Mouse (Mus musculus) MN1 (cell line): ENCODE data around the gene Ipo4.
A peak's percentile ranks its signal among the peaks of the same experiment; 100 is the strongest.

Source experiments
- DNase-seq: peaks from one replicate; pipeline ENCODE4 v3.0.0-alpha.2; 2016; ENCODE audit warnings: low spot score

Ipo4 gene

GRCm38 (mm10) chr14:55635523-55636007, at the start of gene Ipo4:
Ipo4 (minus strand) TSS chr14:55635957.
- DNase-seq: peak; percentile 89

DNA sequence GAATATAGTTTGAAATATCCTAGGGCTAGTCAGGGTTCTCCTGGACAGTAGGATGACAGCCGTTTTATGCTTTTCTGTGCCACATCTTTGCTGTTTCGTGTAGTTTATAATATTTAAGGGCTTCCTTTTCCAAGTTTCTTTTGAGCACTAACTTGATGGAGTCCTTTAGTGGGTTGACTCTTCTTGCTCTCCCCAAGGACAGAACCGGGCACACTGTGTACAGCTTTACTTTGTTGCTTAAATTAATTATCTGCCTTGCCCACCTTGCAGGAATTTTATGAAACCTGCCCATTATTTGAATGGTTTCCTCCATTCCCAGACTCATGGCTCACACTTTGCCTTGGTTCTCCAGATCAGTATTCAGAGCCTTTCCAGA, 46.3 kb upstream of the Ipo4 start:
- no peak for DNase-seq

- peak; percentile 92 for DNase-seq
Observed at GRCm38 (mm10) chr14:55681160-55682117, 45.7 kb upstream of the Ipo4 start, which contains the start of gene Tinf2. Tinf2 (minus strand) TSS chr14:55681820.

DNA sequence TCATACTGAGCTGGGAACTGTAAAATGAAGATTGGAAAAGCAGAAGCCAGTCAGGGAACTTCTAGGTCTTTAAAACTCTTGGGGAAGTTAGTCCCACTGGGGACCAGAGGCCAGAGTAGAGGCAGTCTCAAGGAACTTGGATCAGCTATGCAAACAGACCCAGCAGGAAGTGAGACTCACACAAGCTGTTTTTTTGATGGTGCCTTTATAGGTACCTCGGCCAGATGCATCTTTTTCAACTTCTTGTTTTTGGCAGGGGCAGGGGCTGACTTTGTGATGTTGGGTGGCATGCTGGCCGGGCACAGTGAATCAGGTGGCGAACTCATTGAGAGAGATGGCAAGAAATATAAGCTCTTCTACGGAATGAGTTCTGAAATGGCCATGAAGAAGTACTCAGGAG, 41.9 kb upstream of the Ipo4 start:
- DNase-seq: no peak

DNA sequence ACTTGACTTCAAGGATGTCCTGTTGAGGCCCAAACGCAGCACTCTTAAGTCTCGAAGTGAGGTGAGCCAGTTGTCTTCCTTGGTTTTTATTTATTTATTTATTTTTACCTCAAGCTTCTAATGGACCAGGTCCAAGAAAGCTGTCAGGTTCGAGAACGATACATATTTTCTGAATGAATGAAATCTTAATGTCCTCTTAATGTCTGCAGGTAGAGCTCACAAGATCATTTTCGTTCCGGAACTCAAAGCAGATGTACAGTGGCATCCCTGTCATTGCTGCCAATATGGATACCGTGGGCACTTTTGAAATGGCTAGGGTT, 36.9 kb upstream of the Ipo4 start:
- no peak for DNase-seq

- peak; percentile 93 for DNase-seq
Observed at GRCm38 (mm10) chr14:55671833-55672740, 36.3 kb upstream of the Ipo4 start, which contains the start of the genes Gmpr2 and Nedd8. Gmpr2 (plus strand) TSS chr14:55671941. Nedd8 (minus strand) TSS chr14:55672124.

DNA sequence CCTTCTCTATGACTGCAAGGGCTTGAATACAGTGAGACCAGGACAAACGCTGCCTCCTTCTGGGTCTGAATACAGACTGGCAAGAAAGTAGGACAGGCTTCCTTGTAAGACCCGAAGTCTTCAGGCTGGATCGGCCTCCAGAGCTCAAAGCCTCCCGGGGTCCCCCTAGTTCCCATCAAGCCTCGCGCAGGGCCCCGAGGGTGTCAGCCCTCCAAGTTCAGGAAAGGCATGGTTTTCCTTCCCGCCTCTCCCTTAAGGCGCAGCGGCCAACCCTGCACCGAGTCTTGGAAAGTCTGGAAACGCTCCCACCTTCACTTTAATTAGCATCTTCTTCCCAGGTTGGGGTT, 35.7 kb upstream of the Ipo4 start:
- no peak for DNase-seq

DNA sequence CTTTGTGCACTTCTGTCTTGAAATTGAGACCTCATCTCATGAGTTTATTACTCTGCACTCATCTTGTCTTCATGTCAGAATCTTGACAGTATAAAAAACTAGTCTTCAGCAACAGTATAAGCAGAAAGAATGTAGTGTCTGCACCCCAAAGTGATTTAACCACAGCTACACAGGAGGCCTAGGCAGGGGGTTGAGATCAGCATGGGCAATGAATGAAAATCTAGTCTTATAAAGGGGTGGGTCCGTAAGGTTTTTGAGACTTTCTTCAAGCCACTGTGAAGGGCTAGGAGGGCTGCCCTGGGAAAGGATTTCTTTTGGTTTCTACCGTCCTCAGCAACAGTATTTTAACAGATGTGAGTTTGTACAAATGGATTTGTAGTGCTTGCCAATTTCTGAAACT, 24.9 kb upstream of the Ipo4 start:
- DNase-seq: no peak

DNA sequence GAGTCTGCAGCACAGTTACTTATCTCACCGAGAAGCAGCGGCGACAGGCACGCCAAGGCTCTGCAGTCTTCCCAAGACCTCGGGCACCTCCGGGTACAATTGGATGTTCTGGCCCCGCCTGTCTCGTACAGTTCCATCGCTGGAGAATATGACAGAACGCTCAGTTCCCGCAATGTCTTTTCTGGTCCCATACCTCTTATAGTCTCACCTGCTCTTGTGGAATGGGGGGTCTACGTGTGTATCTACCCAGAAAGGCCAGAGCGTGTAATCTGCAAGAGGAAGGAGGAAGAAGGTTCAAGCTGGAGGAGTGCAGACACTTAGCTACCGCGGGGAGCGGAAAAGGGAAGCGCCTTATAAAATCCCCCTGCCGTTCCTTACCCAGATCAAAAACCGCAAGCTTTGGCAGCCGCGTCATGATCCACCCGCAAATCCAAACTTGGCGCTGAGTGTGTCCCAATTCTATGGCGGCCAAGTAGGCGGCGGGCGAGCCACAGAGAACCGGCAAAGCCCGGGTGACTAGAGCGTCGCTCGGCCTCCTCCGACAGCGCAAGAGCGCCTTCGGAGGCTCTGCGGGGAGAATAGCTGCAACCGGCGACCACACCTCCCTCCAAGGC, 24.3 kb upstream of the Ipo4 start, which contains the start of gene Mdp1:
Gene Mdp1 (minus strand): TSS at position 549 of the 614 bp plus-strand sequence.
- peak; percentile 86 for DNase-seq

GRCm38 (mm10) chr14:55658011-55658410, 22.3 kb upstream of the Ipo4 start:
- DNase-seq: no peak

DNA sequence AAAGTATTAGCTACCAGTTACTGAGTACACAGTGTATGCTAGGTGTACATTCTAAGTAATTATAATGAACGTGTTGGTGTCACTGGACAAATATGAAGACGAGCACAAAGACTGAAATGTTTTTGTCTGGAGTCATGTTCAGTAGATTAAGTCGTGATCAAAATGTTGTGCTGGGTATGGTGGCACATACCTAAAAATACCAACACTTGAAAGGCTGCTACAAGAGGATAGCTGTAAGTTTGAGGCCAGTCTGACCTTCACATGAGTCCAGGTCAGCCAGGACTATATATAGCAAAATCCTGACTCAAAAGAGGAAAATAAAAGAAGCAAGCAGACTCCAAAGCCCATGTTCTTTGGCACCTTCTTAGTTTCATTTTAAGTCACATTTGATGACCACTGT, 21.2 kb upstream of the Ipo4 start:
- no peak for DNase-seq

- DNase-seq: no peak
Observed at GRCm38 (mm10) chr14:55651528-55651927, 15.8 kb upstream of the Ipo4 start.

- no peak for DNase-seq
Observed at GRCm38 (mm10) chr14:55649884-55650283, 14.1 kb upstream of the Ipo4 start, which contains the start of gene Tssk4. Tssk4 (plus strand) TSS chr14:55650184.

DNA sequence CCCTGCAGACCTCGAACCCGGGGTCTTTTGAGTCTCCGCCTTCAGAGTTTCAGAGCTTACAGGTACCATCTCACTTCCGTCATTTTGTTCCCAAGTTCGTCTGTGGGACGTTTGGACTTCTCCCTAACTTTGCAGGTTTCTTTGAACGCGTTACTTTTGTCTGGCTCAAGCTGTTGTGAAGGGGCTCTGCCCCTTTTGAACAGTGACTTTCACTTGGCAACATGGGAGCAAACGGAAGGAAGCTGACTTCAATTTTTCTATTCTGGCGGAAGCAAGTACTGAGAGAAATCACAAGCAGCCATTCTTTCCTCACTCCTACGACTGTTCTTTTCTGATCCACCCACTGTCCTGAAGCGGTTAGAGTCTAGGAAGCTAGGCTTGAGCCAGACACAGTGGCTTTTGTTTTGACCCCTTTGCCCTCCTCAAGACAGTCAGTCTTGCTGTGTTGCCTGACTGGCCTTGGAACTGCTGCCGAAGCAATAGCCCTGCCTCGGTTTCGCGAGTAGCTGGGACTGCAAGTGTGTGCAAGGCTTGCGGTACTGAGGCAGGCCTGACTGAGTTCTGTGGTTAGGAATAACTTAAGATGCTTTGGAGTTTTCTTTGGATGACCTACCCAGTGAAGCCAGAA, 8.6 kb upstream of the Ipo4 start:
- DNase-seq: no peak

DNA sequence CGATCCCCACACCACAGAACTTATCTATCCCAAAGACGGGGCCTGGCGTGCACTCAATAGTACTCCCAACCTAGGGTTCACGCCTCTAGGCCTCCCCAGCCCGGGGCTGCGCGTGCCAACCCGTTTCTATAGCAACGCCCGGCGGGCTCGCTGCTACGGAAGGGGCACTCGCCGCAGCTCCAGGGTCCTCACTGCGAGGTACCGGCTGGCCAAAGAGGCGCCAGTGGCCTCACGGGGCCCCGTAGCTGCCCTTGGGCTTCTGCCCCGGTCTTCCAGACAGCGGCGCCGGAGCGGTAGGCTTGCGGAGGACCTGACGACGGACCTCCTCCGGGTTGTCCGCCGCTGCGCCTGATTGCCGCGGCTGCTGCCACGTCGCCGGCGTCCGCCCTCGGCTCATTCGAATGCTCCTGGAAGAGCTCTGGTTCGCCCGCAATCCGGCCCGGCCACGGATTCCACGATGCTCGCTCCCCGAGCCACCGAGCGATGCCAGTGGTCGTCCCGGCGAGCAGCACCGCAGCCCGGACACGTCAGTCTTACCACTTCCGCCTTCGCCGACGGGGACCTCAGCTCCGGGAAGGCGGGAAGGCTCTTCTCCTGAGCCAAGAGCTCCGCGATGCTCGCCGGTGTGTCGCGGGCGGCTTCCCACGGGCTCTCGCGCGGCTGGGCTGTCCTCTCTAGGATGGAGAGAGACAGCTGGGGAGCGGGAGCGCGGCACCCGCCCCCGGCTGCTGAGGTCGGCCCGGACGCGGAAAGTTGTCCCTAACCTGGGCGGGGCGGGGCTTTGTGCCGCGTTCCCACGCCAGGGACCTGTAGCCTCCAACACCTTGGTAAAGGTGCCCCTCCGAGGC, 7.5 kb upstream of the Ipo4 start, which contains the start of gene Tm9sf1:
Gene Tm9sf1 (minus strand): TSS at position 747 of the 848 bp plus-strand sequence.
- DNase-seq: peak; percentile 76

DNA sequence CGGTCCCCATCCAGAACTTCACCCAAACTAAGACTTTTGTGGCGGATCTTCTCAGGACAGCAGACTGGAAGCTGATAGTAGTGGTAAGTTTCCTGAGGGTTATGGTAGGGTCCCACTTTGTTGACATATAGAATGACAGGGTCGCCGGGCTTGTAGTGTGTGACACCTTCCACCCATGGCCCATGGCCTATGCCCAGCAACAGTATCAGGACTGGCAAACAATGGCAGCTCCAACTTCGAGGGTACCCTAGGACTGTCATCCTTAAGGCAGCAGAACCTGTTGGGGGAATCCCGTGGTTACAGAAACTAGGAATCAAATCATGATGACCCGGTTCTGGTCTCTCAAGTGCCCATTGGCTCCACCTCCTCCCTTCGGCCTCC, 6.9 kb upstream of the Ipo4 start:
- DNase-seq: no peak

DNA sequence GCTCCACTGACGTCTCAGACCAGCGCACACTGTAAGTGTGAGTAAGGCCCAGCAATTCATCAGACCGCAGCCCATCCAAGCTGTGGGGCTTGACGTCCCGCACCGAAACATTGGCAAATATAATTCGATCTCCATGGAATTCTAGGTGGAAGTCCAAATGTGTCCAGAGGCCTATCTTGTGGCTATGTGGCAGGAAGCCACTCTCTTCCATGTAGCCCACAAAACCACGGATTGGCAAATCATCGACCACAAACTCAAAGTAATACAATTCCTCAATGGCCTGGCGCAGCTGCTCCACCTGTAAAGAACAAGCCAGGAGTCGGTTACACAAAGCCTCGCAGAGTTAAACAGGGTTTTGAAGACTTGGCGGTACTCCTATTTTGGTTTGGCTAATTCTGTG, 5.5 kb upstream of the Ipo4 start:
- no peak for DNase-seq

- no peak for DNase-seq
Observed at GRCm38 (mm10) chr14:55640816-55641215, 5.1 kb upstream of the Ipo4 start.

DNA sequence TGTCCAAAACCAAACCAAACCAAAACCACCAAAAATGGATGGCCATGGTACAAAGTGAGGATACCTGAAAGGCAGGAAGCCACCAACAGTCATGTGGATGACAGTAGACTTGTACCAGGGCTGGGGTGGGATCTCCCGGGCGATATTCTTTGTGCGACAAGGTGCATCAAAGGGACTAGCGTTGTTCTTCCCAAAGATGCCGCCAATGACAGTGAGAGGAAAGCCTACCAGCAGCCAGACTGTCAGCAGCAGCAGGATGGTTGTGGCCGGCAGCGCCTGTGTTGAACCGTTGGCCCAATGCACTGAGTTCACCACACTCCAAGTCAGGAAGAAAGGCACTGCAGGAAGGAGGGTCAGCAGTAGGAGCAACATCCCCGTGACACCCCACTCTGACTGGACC, 2.0 kb upstream of the Ipo4 start, which contains the start of gene Gm49378:
Gene Gm49378 (minus strand): TSS at position 101 of the 400 bp plus-strand sequence.
- no peak for DNase-seq

DNA sequence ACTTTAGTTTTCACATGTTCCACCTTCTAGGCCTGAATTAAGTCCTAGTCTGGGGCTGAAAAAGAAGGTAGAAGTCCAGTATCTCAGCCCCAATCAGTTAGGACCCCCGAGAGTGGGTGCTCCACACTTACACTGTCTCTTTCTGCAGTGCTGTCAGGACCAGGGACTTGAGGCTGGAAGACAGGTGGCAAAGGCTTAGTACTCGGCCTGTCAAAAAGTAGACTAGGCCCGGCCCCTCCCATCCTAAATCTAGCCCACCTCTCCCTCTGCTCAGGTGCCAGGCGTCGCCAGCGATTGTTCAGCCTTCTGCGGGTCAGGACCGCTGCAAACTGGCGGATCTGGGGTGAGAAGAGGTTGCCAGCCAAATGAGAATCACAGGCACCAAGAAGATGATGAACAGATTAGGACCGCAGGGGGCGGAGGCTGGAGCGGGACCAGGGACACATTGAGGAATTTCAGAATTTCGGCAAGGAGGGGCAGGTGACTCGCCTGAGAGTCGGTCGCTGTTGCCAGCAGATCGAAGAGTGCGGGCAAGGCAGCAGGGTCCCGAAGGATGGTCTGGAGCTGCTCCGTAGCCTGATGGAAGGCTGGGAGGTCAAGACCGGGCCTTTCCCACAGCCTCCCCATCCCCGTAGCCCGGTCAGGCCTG, 759 bp downstream of the Ipo4 start:
- DNase-seq: peak; percentile 54
